Mouse (Mus musculus): ENCODE measurements around the gene Gm16405. TPM values are rescaled to one million over a fixed set of nuclear protein-coding genes. Genes with fewer than 3 reads are reported as not detected.
"Not testable (repeated sequence)": the region's sequence is repeated elsewhere in the genome, so short reads cannot be mapped to it uniquely, and the experiment has no call there.

The Gm16405 gene
- polyA plus RNA-seq (2015; fragmentation: Nextera tagmentation; extraction: Ambion mirVana): not detected in 2 replicates

GRCm38 (mm10) chrX:54530908-54531307 is at the start of gene Gm16405:
Gene Gm16405, plus strand, starts transcription at chrX:54531208.
- not testable (repeated sequence) for H3K9ac ChIP-seq (ENCODE audit: low read depth, low read length); H3K4me3 ChIP-seq (ENCODE audit: low read length); H3K4me1 ChIP-seq (ENCODE audit: control insufficient read depth, insufficient read depth, low read depth, low read length); H3K27me3 ChIP-seq (replicated peaks; ENCODE audit: control insufficient read depth, insufficient read depth, low read length); H3K4me2 ChIP-seq (ENCODE audit: low read length); H3K36me3 ChIP-seq (ENCODE audit: control insufficient read depth, insufficient read depth, low read length); H3K9me3 ChIP-seq (ENCODE audit: control insufficient read depth, low read length); ATAC-seq; H3K27ac ChIP-seq (ENCODE audit: low read depth, low read length)
- no CpG with 5 or more reads among the region's 7 CpGs for WGBS

Other genes with a start within 250 kb of the Gm16405 start
- not detected in 2 replicates for gene Gm16430, start 91.0 kb downstream of the Gm16405 start, polyA plus RNA-seq (2015; fragmentation: Nextera tagmentation; extraction: Ambion mirVana)